Mouse (Mus musculus) olfactory bulb, adult 2 months (tissue): ENCODE measurements at regions not wholly inside any gene's neighbourhood (a gene's known extent, or its start where the extent isn't known, plus 50 kb on each side); places are given as distances from the start of the nearest gene placed in this dataset.

Experiments
- CTCF ChIP-seq: fragments of 200-500 bp; IDR thresholded peaks from 2 replicates; pipeline ENCODE4 v1.5.1; 2012; ENCODE audit warnings: low read depth, mild to moderate bottlenecking, low read length, moderate library complexity; ENCODE audit not compliant: insufficient read depth
- POLR2A ChIP-seq: fragments of 200-500 bp; IDR thresholded peaks from 2 replicates; pipeline ENCODE4 v1.6.1; 2012; ENCODE audit warnings: mild to moderate bottlenecking, low read depth, low read length, moderate library complexity; ENCODE audit not compliant: insufficient read depth

- TF ChIP-seq CTCF (no peak), POLR2A (no peak)
These were observed 117.2 kb downstream of the Cyp26b1 start for GRCm38 (mm10) chr6:84476466-84476865.
